Mouse (Mus musculus) lung, embryonic 14.5 days (tissue): ENCODE results near the gene Gm826. TPM values are rescaled to one million over a fixed set of nuclear protein-coding genes. Genes with fewer than 3 reads are reported as not detected.

Experiments used
- ATAC-seq: fragments of 200-750 bp; cut with Nextera tagmentation; 2 replicates; pipeline ENCODE4 v1.8.0; 2017; ENCODE audit warnings: mild to moderate bottlenecking, moderate TSS enrichment, moderate library complexity; ENCODE audit not compliant: insufficient read depth
- DNase-seq: peaks from one replicate; pipeline ENCODE4 v3.0.0-alpha.2; 2015
- H3K27ac ChIP-seq: fragments of 300-500 bp; sonication (generic); 2 replicates; pipeline ENCODE4 v1.5.1; 2014; ENCODE audit warnings: low read depth, mild to moderate bottlenecking, moderate library complexity
- H3K27me3 ChIP-seq: fragments of 300-500 bp; sonication (generic); 2 replicates; pipeline ENCODE4 v1.6.1; 2014; ENCODE audit warnings: low read length, control low read depth; ENCODE audit not compliant: insufficient read depth
- H3K36me3 ChIP-seq: fragments of 300-500 bp; sonication (generic); 2 replicates; pipeline ENCODE4 v1.6.1; 2014; ENCODE audit warnings: control low read depth; ENCODE audit not compliant: insufficient read depth
- H3K4me1 ChIP-seq: fragments of 300-500 bp; sonication (generic); 2 replicates; pipeline ENCODE4 v1.6.1; 2014; ENCODE audit warnings: antibody characterized with exemption, control low read depth; ENCODE audit not compliant: insufficient read depth
- H3K4me2 ChIP-seq: fragments of 300-500 bp; sonication (generic); 2 replicates; pipeline ENCODE4 v1.6.1; 2014; ENCODE audit warnings: mild to moderate bottlenecking
- H3K4me3 ChIP-seq: fragments of 300-500 bp; sonication (generic); 2 replicates; pipeline ENCODE4 v1.5.1; 2014; ENCODE audit warnings: low read depth, low read length
- H3K9ac ChIP-seq: fragments of 300-500 bp; sonication (generic); 2 replicates; pipeline ENCODE4 v1.6.1; 2014
- H3K9me3 ChIP-seq: fragments of 300-500 bp; sonication (generic); 2 replicates; pipeline ENCODE4 v1.6.1; 2016; ENCODE audit warnings: low read depth, low read length, control low read depth
- CTCF ChIP-seq: IDR thresholded peaks from 2 replicates; pipeline ENCODE4 v1.5.1; 2016; ENCODE audit warnings: antibody characterized with exemption, low read depth
- WGBS: fragments of 180-500 bp; shearing (Covaris S2); extraction: QIAGEN DNeasy Blood & Tissue Kit; methylation state at CpG from one replicate; pipeline ENCODE4 v1.1.7; 2014; 5-methylcytosine and 5-hydroxymethylcytosine counted together
- polyA plus RNA-seq: library from polyadenylated mRNA; unstranded; fragments of >200 nt; fragmentation: Nextera tagmentation; extraction: Ambion mirVana; gene quantifications from 2 replicates; pipeline ENCODE4 v1.2.1, GENCODE M21; 2014

The Gm826 gene
- 0.70 TPM in 1 of 2 replicates, not detected in the other for polyA plus RNA-seq

DNA sequence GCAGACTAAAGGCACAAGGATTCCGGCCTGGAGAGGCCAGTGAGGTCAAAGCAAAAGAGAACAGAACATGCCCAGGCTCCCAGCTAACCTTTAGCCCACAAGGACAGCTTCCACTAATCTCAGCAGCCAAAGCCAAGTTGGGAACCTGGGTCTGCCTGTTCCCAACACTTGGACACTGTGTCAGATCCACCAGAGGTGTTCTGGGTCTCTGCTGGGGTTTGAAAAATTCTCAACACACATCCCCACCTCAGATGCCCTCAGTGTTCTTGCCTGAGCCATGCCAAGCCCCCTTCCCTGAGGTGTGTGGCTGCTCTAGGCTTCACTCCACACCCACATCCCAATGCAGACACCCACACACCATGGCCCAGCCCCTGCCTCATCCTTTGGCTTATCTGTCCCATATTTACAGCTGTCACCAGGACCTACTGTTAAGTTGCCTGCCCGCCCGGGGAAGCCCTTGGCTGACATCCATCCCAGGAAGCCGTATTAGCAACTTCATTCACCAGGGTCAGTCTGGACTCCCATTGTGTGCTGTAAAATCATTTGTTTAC is at the start of gene Gm826:
Gene Gm826, minus strand, starts transcription at position 52 of the 551 bp plus-strand sequence.
- Histone ChIP-seq H3K9me3 (no peaks in the 10 kb centered on the region), H3K4me3 (no peak within 1 kb of the TSS), H3K4me1 (peaks cover 5% of the 10 kb centered on the region), H3K9ac (no peak within 1 kb of the TSS), H3K27ac (no peak within 1 kb of the TSS), H3K4me2 (no peak within 1 kb of the TSS), H3K27me3 (no peaks in the 10 kb centered on the region), H3K36me3 (no peaks in the 10 kb centered on the region)
- WGBS, result 39% methylated on average over 4 of the region's 4 CpGs
- DNase-seq (peak; percentile 70), ATAC-seq (peak; percentile 73)
- TF ChIP-seq CTCF, result no peak

- H3K27ac ChIP-seq, result no peak overlapping the region
- no peak overlapping the region for H3K4me2 ChIP-seq
- no peak overlapping the region for H3K9ac ChIP-seq
- H3K4me1 ChIP-seq, result no peaks in the 10 kb centered on the region
- WGBS, result 37% methylated on average over 3 of the region's 3 CpGs
- H3K27me3 ChIP-seq, result no peaks in the 10 kb centered on the region
- no peak for TF ChIP-seq CTCF
- H3K36me3 ChIP-seq, result no peaks in the 10 kb centered on the region
- ATAC-seq (no peak), DNase-seq (no peak)
- H3K9me3 ChIP-seq, result no peaks in the 10 kb centered on the region
- H3K4me3 ChIP-seq, result no peak overlapping the region
Measured at GRCm38 (mm10) chr2:160383418-160383817, 49.5 kb upstream of the Gm826 start.

DNA sequence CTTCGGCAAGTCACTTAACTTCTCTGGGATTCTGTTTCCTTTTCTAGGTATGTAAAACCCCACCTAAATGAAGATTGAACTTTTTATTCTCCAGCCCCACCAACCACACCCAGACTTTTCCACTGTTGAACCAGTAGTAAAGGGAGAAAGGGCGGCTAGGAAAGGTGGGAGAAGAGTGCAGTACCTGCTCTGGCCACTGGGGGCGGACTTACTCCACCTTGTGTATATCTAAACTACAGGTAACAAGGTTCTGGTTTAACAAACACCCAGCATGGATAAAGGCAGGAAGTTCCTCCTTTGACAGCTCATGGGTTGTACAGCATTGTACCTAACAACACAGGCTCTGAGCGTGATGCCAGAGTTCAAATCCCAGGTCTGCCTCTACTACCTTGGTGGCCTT is 44.3 kb upstream of the Gm826 start:
- Histone ChIP-seq H3K9me3 (no peaks in the 10 kb centered on the region), H3K27ac (no peak overlapping the region), H3K4me2 (no peak overlapping the region), H3K4me1 (no peaks in the 10 kb centered on the region), H3K4me3 (no peak overlapping the region), H3K27me3 (peaks cover 9% of the 10 kb centered on the region; the same call in 1 of the 2 replicates), H3K9ac (no peak overlapping the region), H3K36me3 (no peaks in the 10 kb centered on the region)
- no peak for ATAC-seq
- peak; percentile 91 for TF ChIP-seq CTCF
- peak; percentile 62 for DNase-seq
- 41% methylated on average over 4 of the region's 4 CpGs for WGBS

- Histone ChIP-seq H3K4me3 (no peak overlapping the region), H3K9me3 (no peaks in the 10 kb centered on the region), H3K4me2 (no peak overlapping the region), H3K27me3 (peaks cover 29% of the 10 kb centered on the region), H3K36me3 (no peaks in the 10 kb centered on the region), H3K4me1 (no peaks in the 10 kb centered on the region), H3K27ac (no peak overlapping the region), H3K9ac (no peak overlapping the region)
- DNase-seq (no peak), ATAC-seq (no peak)
- peak; percentile 31 for TF ChIP-seq CTCF
- WGBS, result 40% methylated on average over 5 of the region's 5 CpGs
Measured at GRCm38 (mm10) chr2:160376236-160376635, 42.3 kb upstream of the Gm826 start.

GRCm38 (mm10) chr2:160369653-160370420 is 35.9 kb upstream of the Gm826 start:
- Histone ChIP-seq H3K4me2 (peak overlapping the region; percentile 94), H3K4me1 (peaks cover 6% of the 10 kb centered on the region; the same call in 1 of the 2 replicates), H3K36me3 (no peaks in the 10 kb centered on the region), H3K27me3 (peaks cover 70% of the 10 kb centered on the region), H3K27ac (no peak overlapping the region), H3K9ac (no peak overlapping the region), H3K4me3 (peak overlapping the region; percentile 33; the same call in 1 of the 2 replicates), H3K9me3 (no peaks in the 10 kb centered on the region)
- no peak for TF ChIP-seq CTCF
- 4% methylated on average over 25 of the region's 25 CpGs for WGBS
- DNase-seq (no peak), ATAC-seq (no peak)

- H3K4me2 ChIP-seq, result peak overlapping the region; percentile 94
- peaks cover 6% of the 10 kb centered on the region; the same call in 1 of the 2 replicates for H3K4me1 ChIP-seq
- H3K36me3 ChIP-seq, result no peaks in the 10 kb centered on the region
- H3K9me3 ChIP-seq, result no peaks in the 10 kb centered on the region
- no peak for ATAC-seq
- H3K27me3 ChIP-seq, result peaks cover 77% of the 10 kb centered on the region
- H3K27ac ChIP-seq, result no peak overlapping the region
- peak overlapping the region; percentile 33 for H3K4me3 ChIP-seq
- peak; percentile 32 for DNase-seq
- TF ChIP-seq CTCF, result no peak
- no peak overlapping the region for H3K9ac ChIP-seq
- under 1% methylated on average over 52 of the region's 52 CpGs for WGBS
Measured at GRCm38 (mm10) chr2:160368422-160369357, 34.7 kb upstream of the Gm826 start.
